Mouse (Mus musculus) forebrain, embryonic 11.5 days (tissue): ENCODE measurements at regions not wholly inside any gene's neighbourhood (a gene's known extent, or its start where the extent isn't known, plus 50 kb on each side); places are given as distances from the start of the nearest gene placed in this dataset.

Experiments used
- ATAC-seq: fragments of 200-750 bp; cut with Nextera tagmentation; replicated peaks from 2 replicates; pipeline ENCODE4 v1.8.0; 2017; ENCODE audit warnings: moderate TSS enrichment; ENCODE audit not compliant: low FRiP score
- DNase-seq: peaks from one replicate; pipeline ENCODE4 v3.0.0-alpha.2; 2017; ENCODE audit warnings: low spot score
- H3K27ac ChIP-seq: fragments of 300-500 bp; sonication (generic); 2 replicates; pipeline ENCODE4 v1.5.1; 2014; ENCODE audit warnings: low read depth, low read length
- H3K27me3 ChIP-seq: fragments of 300-500 bp; sonication (generic); 2 replicates; pipeline ENCODE4 v1.6.1; 2014; ENCODE audit warnings: mild to moderate bottlenecking, low read length, mixed read lengths; ENCODE audit not compliant: control insufficient read depth, insufficient read depth
- H3K36me3 ChIP-seq: fragments of 300-500 bp; sonication (generic); 2 replicates; pipeline ENCODE4 v1.6.1; 2014; ENCODE audit warnings: mild to moderate bottlenecking, low read length, moderate library complexity, mixed read lengths; ENCODE audit not compliant: control insufficient read depth, insufficient read depth
- H3K4me1 ChIP-seq: fragments of 300-500 bp; sonication (generic); replicated peaks from 2 replicates; pipeline ENCODE4 v1.6.1; 2014; ENCODE audit warnings: low read length, mixed read lengths; ENCODE audit not compliant: control insufficient read depth, insufficient read depth
- H3K4me2 ChIP-seq: fragments of 300-500 bp; sonication (generic); 2 replicates; pipeline ENCODE4 v1.6.1; 2014; ENCODE audit warnings: low read depth, mild to moderate bottlenecking, low read length, moderate library complexity, mixed read lengths; ENCODE audit not compliant: severe bottlenecking
- H3K4me3 ChIP-seq: fragments of 300-500 bp; sonication (generic); 2 replicates; pipeline ENCODE4 v1.5.1; 2014; ENCODE audit warnings: low read depth, low read length
- H3K9ac ChIP-seq: fragments of 300-500 bp; sonication (generic); 2 replicates; pipeline ENCODE4 v1.6.1; 2014; ENCODE audit warnings: low read length
- H3K9me3 ChIP-seq: fragments of 300-500 bp; sonication (generic); 2 replicates; pipeline ENCODE4 v1.6.1; 2016; ENCODE audit warnings: low read length, mixed read lengths; ENCODE audit not compliant: control insufficient read depth
- WGBS: fragments of 180-500 bp; shearing (Covaris S2); extraction: QIAGEN DNeasy Blood & Tissue Kit; methylation state at CpG from one replicate; pipeline ENCODE4 v1.1.7; 2014; 5-methylcytosine and 5-hydroxymethylcytosine counted together

DNA sequence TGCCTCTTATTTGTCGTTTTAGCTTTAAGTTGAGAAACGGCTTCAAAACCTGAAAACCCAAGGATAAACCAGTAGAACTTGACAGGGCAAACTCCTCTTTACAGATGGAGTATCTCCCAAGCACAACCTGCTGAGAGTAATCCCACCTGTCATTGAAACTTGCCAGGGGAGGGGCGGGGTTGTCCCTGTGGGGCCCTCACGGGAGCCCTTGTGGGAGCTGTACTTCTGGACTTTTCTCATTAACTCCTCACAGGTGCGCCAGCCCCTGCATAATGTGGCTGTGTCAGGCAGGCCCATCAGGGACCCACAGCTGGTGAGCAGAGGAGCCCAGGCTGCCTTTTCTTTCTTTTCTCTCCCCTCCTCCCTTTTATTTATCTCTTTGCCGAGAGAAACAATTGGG is 203.9 kb upstream of the Hes1 start:
- no peak overlapping the region for H3K4me2 ChIP-seq
- H3K36me3 ChIP-seq: no peaks in the 10 kb centered on the region
- no peak overlapping the region for H3K27ac ChIP-seq
- WGBS: 10% methylated on average over 6 of the region's 6 CpGs
- H3K27me3 ChIP-seq: peaks cover 3% of the 10 kb centered on the region; the same call in 1 of the 2 replicates
- no peaks in the 10 kb centered on the region for H3K9me3 ChIP-seq
- no peak overlapping the region for H3K9ac ChIP-seq
- DNase-seq (no peak), ATAC-seq (no peak)
- peaks cover 9% of the 10 kb centered on the region; the same call in 1 of the 2 replicates for H3K4me1 ChIP-seq
- no peak overlapping the region for H3K4me3 ChIP-seq

- no peak overlapping the region for H3K9ac ChIP-seq
- peaks cover 9% of the 10 kb centered on the region; the same call in 1 of the 2 replicates for H3K4me1 ChIP-seq
- no peak overlapping the region for H3K4me2 ChIP-seq
- DNase-seq: no peak
- 33% methylated on average over 4 of the region's 4 CpGs for WGBS
- ATAC-seq: no peak
- H3K27ac ChIP-seq: no peak overlapping the region
- peaks cover 3% of the 10 kb centered on the region; the same call in 1 of the 2 replicates for H3K27me3 ChIP-seq
- H3K36me3 ChIP-seq: no peaks in the 10 kb centered on the region
- H3K9me3 ChIP-seq: no peaks in the 10 kb centered on the region
- no peak overlapping the region for H3K4me3 ChIP-seq
These were observed 203.1 kb upstream of the Hes1 start for GRCm38 (mm10) chr16:29861056-29861455.

DNA sequence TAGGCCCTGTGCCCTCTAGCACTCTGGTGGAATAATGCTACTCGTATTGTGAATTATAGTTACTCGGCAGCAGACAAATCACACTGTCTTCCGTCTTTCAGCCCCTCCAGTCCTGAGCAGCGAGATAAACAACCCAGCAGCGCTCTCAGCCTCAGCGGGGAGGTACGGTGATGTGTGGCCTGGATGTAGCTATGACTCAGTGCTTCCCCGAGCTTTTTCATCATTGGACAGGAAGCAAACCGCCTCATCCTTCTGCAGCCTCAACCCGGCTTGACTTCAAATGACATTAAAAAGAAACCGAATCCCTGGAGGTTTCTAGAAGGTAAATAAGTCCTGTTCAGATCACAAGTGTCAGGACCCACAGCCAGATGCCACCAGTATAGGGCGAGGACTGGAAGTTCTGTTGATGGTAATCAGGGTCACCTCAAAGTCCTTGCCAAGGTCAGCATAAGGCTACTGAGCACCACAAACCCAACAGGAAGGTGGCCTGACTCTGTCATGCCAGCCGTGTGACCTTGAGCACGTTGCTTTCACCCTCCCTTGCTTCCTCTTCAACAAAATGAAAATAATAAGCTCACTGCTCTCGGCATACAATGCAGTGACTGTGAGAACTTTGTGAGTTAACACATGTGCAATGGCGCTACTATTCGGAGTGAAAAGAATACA is 199.0 kb upstream of the Hes1 start:
- ATAC-seq (no peak), DNase-seq (no peak)
- H3K4me2 ChIP-seq: no peak overlapping the region
- H3K9ac ChIP-seq: no peak overlapping the region
- no peaks in the 10 kb centered on the region for H3K36me3 ChIP-seq
- 88% methylated on average over 17 of the region's 17 CpGs for WGBS
- peaks cover 8% of the 10 kb centered on the region; the same call in 1 of the 2 replicates for H3K4me1 ChIP-seq
- H3K9me3 ChIP-seq: no peaks in the 10 kb centered on the region
- H3K27ac ChIP-seq: no peak overlapping the region
- H3K4me3 ChIP-seq: no peak overlapping the region
- no peaks in the 10 kb centered on the region for H3K27me3 ChIP-seq

- no peaks in the 10 kb centered on the region; the same call in 1 of the 2 replicates for H3K27me3 ChIP-seq
These were observed 192.8 kb upstream of the Hes1 start for GRCm38 (mm10) chr16:29871395-29871794.

GRCm38 (mm10) chr16:29876196-29876595 is 188.0 kb upstream of the Hes1 start:
- peak; percentile 62 for DNase-seq
- Histone ChIP-seq H3K27ac (no peak overlapping the region), H3K4me2 (no peak overlapping the region)

More at GRCm38 (mm10) chr16:29871395-29871794, 192.8 kb upstream of the Hes1 start:
- no peak overlapping the region for H3K4me3 ChIP-seq
- no peaks in the 10 kb centered on the region for H3K9me3 ChIP-seq
- 83% methylated on average over 5 of the region's 5 CpGs for WGBS
- ATAC-seq (no peak), DNase-seq (no peak)
- no peak overlapping the region for H3K9ac ChIP-seq
- H3K4me1 ChIP-seq: peaks cover 3% of the 10 kb centered on the region; the same call in 1 of the 2 replicates
- H3K36me3 ChIP-seq: no peaks in the 10 kb centered on the region
- H3K27ac ChIP-seq: no peak overlapping the region
- no peak overlapping the region for H3K4me2 ChIP-seq

DNA sequence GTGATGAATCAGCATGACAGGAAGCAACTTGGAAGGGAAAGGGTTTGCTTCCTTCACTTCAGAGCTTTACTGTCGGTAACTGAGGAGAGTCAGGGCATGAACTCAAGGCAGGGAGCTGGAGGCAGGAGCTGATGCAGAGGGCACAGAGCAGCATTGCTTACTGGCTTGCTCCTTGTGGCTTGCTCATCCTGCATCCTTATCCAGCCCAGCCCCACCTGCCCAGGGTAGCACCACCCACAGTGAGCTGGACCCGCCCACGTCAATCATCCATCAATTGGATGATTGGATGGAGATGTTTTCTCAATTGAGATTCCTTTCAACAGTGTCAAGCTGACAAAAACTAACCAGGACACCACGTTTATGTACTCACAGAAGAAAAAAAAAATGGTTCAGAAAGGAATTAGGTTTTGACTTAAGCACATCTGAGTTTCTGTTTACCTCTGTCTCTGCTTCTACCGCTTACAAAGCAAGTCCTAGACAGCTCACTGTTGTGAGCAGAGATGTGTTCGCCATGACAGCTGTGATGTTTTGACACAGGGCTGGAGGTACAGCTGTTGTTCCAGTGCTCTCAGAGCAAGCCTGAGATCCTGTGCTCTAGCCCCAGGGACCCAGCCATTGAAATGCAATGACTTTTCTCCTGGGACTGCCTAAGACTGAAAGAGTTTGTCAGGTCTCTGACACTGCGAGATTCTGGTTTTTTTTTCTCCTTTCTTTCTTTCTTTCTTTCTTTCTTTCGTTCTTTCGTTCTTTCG is 186.6 kb upstream of the Hes1 start:
- Histone ChIP-seq H3K27ac (no peak overlapping the region), H3K4me1 (peaks cover 15% of the 10 kb centered on the region), H3K4me2 (no peak overlapping the region), H3K4me3 (no peak overlapping the region), H3K36me3 (no peaks in the 10 kb centered on the region), H3K27me3 (peaks cover 10% of the 10 kb centered on the region), H3K9ac (no peak overlapping the region), H3K9me3 (no peaks in the 10 kb centered on the region)
- WGBS: 19% methylated on average over 10 of the region's 10 CpGs
- peak; percentile 52 for DNase-seq
- ATAC-seq: 0 out of 2 replicates have a peak, but pooled peaks have one; percentile 32

More at GRCm38 (mm10) chr16:29876196-29876595, 188.0 kb upstream of the Hes1 start:
- Histone ChIP-seq H3K9ac (no peak overlapping the region), H3K4me1 (peaks cover 6% of the 10 kb centered on the region; the same call in 1 of the 2 replicates), H3K27me3 (peaks cover 10% of the 10 kb centered on the region), H3K9me3 (no peaks in the 10 kb centered on the region), H3K36me3 (no peaks in the 10 kb centered on the region), H3K4me3 (no peak overlapping the region)
- ATAC-seq: peak; percentile 52
- 7% methylated on average over 8 of the region's 8 CpGs for WGBS

GRCm38 (mm10) chr16:29879665-29880064 is 184.5 kb upstream of the Hes1 start:
- Histone ChIP-seq H3K9me3 (no peaks in the 10 kb centered on the region), H3K36me3 (no peaks in the 10 kb centered on the region), H3K27ac (no peak overlapping the region), H3K4me2 (no peak overlapping the region), H3K4me1 (peaks cover 28% of the 10 kb centered on the region), H3K9ac (no peak overlapping the region), H3K27me3 (peaks cover 10% of the 10 kb centered on the region), H3K4me3 (no peak overlapping the region)
- 87% methylated on average over 6 of the region's 6 CpGs for WGBS
- DNase-seq (no peak), ATAC-seq (no peak)

DNA sequence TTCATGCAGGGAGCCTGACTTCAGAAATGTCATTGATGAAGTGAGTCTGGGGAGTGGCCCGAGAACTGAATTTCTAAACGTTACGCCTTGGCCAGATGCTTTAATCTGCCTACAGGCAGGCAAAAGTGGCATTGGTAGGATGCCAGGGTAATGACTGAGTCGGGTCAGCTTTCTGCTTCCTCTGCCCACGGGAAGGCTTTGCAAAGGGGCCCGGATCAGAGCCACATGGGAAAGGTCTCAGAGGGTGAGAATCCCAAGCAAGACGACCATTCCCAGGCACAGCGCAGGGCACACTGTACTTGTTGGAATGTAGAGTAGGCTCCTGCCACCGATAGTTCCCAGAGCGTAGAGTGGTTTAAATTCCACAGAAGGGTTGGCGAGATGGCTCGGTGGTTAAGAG is 182.7 kb upstream of the Hes1 start:
- Histone ChIP-seq H3K36me3 (no peaks in the 10 kb centered on the region), H3K4me2 (no peak overlapping the region), H3K9me3 (no peaks in the 10 kb centered on the region), H3K27me3 (peaks cover 10% of the 10 kb centered on the region), H3K4me1 (peaks cover 28% of the 10 kb centered on the region), H3K4me3 (no peak overlapping the region), H3K9ac (no peak overlapping the region), H3K27ac (no peak overlapping the region)
- WGBS: 50% methylated on average over 12 of the region's 12 CpGs
- ATAC-seq (no peak), DNase-seq (peak; percentile 52)
